Mouse (Mus musculus) MEL (cell line): ENCODE measurements around the gene Me3. TPM values are rescaled to one million over a fixed set of nuclear protein-coding genes. Genes with fewer than 3 reads are reported as not detected.

ENCODE experiments used
- DNase-seq: peaks from one replicate; pipeline ENCODE4 v3.0.0; 2011; ENCODE audit warnings: low read depth, low spot score
- H3K27ac ChIP-seq: 2 replicates; pipeline ENCODE4 v1.5.1; 2012; ENCODE audit warnings: low read depth, mild to moderate bottlenecking, control low read depth, low read length, moderate library complexity; ENCODE audit not compliant: control insufficient read depth
- H3K27me3 ChIP-seq, 2 experiments: fragments of 150-350 bp in 1 of 2; sonication (generic) in 1 of 2; 2 replicates each; pipeline ENCODE4 v1.6.1; 2012; ENCODE audit warnings: low read length in 2 of 2, mild to moderate bottlenecking in 2 of 2, improper control_type of control experiment in 1 of 2, moderate library complexity in 1 of 2; ENCODE audit not compliant: insufficient read depth in 2 of 2, control insufficient read depth in 1 of 2
- H3K36me3 ChIP-seq, 2 experiments: 2 replicates each; pipeline ENCODE4 v1.6.1; 2012 to 2014; ENCODE audit warnings: low read length in 2 of 2, improper control_type of control experiment in 1 of 2, inconsistent platforms in 1 of 2, mild to moderate bottlenecking in 1 of 2; ENCODE audit not compliant: insufficient read depth in 2 of 2, control insufficient read depth in 1 of 2
- H3K4me1 ChIP-seq, 2 experiments: fragments of 150-350 bp in 1 of 2; sonication (generic) in 1 of 2; 2 replicates each; pipeline ENCODE4 v1.6.1; 2012; ENCODE audit warnings: low read length in 2 of 2, improper control_type of control experiment in 1 of 2, mild to moderate bottlenecking in 1 of 2; ENCODE audit not compliant: insufficient read depth in 2 of 2, control insufficient read depth in 1 of 2
- H3K4me3 ChIP-seq, 2 experiments: fragments of 150-350 bp in 1 of 2; sonication (generic) in 1 of 2; 2 replicates each; pipeline ENCODE4 v1.5.1; 2012; ENCODE audit warnings: low read depth in 2 of 2, low read length in 2 of 2, mild to moderate bottlenecking in 2 of 2, moderate library complexity in 2 of 2, control low read depth in 1 of 2, improper control_type of control experiment in 1 of 2; ENCODE audit not compliant: control insufficient read depth in 1 of 2, insufficient read depth in 1 of 2
- H3K79me2 ChIP-seq: 2 replicates; pipeline ENCODE4 v1.6.1; 2012; ENCODE audit warnings: mild to moderate bottlenecking, low read length, moderate library complexity; ENCODE audit not compliant: control insufficient read depth, poor library complexity, insufficient read depth
- H3K9ac ChIP-seq: 2 replicates; pipeline ENCODE4 v1.6.1; 2012; ENCODE audit warnings: low read depth, mild to moderate bottlenecking, control low read depth, low read length, moderate library complexity; ENCODE audit not compliant: control insufficient read depth, poor library complexity, severe bottlenecking
- H3K9me3 ChIP-seq: fragments of 150-350 bp; sonication (generic); replicated peaks from 2 replicates; pipeline ENCODE4 v1.6.1; 2012; ENCODE audit warnings: mild to moderate bottlenecking, low read length, improper control_type of control experiment, moderate library complexity; ENCODE audit not compliant: insufficient read depth
- CHD2 ChIP-seq: IDR thresholded peaks from 2 replicates; pipeline ENCODE4 v1.6.1; 2011; ENCODE audit warnings: low read length, improper control_type of control experiment
- CTCF ChIP-seq, 3 experiments: IDR thresholded peaks in 2 of 3; conservative IDR thresholded peaks in 1 of 3; 2 replicates each; pipeline ENCODE4 v1.5.1; 2011 to 2012; ENCODE audit warnings: low read length in 3 of 3, low read depth in 2 of 3, mild to moderate bottlenecking in 2 of 3, improper control_type of control experiment in 1 of 3, inconsistent platforms in 1 of 3, mixed read lengths in 1 of 3, moderate library complexity in 1 of 3; ENCODE audit not compliant: control insufficient read depth in 1 of 3, insufficient read depth in 1 of 3, poor library complexity in 1 of 3, severe bottlenecking in 1 of 3
- E2F4 ChIP-seq: IDR thresholded peaks from 2 replicates; pipeline ENCODE4 v1.6.1; 2011; ENCODE audit warnings: low read depth, low read length, improper control_type of control experiment, borderline replicate concordance
- ETS1 ChIP-seq: IDR thresholded peaks from 2 replicates; pipeline ENCODE4 v1.6.1; 2012; ENCODE audit warnings: low read depth, mild to moderate bottlenecking, inconsistent platforms, low read length, improper control_type of control experiment, moderate library complexity
- GABPA ChIP-seq: IDR thresholded peaks from 2 replicates; pipeline ENCODE4 v1.6.1; 2012; ENCODE audit warnings: low read depth, mild to moderate bottlenecking, inconsistent platforms, low read length, improper control_type of control experiment, moderate library complexity
- GATA1 ChIP-seq: IDR thresholded peaks from 2 replicates; pipeline ENCODE4 v1.6.1; 2011; ENCODE audit warnings: low read depth, low read length, improper control_type of control experiment
- HCFC1 ChIP-seq: IDR thresholded peaks from 2 replicates; pipeline ENCODE4 v1.6.1; 2012; ENCODE audit warnings: low read depth, mild to moderate bottlenecking, inconsistent platforms, low read length, improper control_type of control experiment, moderate library complexity
- JUND ChIP-seq: IDR thresholded peaks from 2 replicates; pipeline ENCODE4 v1.6.1; 2011; ENCODE audit warnings: low read depth, mild to moderate bottlenecking, improper control_type of control experiment, low read length
- MAFK ChIP-seq: IDR thresholded peaks from 2 replicates; pipeline ENCODE4 v1.6.1; 2011; ENCODE audit warnings: low read depth, mild to moderate bottlenecking, low read length, improper control_type of control experiment, borderline replicate concordance
- MAX ChIP-seq: IDR thresholded peaks from 2 replicates; pipeline ENCODE4 v1.6.1; 2011; ENCODE audit warnings: low read length, improper control_type of control experiment
- MAZ ChIP-seq: IDR thresholded peaks from 2 replicates; pipeline ENCODE4 v1.6.1; 2012; ENCODE audit warnings: low read depth, mild to moderate bottlenecking, inconsistent platforms, low read length, improper control_type of control experiment
- MXI1 ChIP-seq: IDR thresholded peaks from 2 replicates; pipeline ENCODE4 v1.6.1; 2011; ENCODE audit warnings: mild to moderate bottlenecking, low read depth, low read length, improper control_type of control experiment
- MYB ChIP-seq: IDR thresholded peaks from 2 replicates; pipeline ENCODE4 v1.6.1; 2011; ENCODE audit warnings: mild to moderate bottlenecking, low read depth, low read length, improper control_type of control experiment
- MYC ChIP-seq: IDR thresholded peaks from 2 replicates; pipeline ENCODE4 v1.6.1; 2011; ENCODE audit warnings: low read depth, mild to moderate bottlenecking, low read length, improper control_type of control experiment, moderate library complexity
- NELFE ChIP-seq: IDR thresholded peaks from 2 replicates; pipeline ENCODE4 v1.6.1; 2011; ENCODE audit warnings: low read depth, low read length, improper control_type of control experiment
- NRF1 ChIP-seq: IDR thresholded peaks from 2 replicates; pipeline ENCODE4 v1.6.1; 2014; ENCODE audit warnings: low read depth, mild to moderate bottlenecking, inconsistent platforms, low read length, improper control_type of control experiment, moderate library complexity; ENCODE audit not compliant: poor library complexity, insufficient read depth, severe bottlenecking
- POLR2AphosphoS5 ChIP-seq: IDR thresholded peaks from 2 replicates; pipeline ENCODE4 v1.6.1; 2012; ENCODE audit warnings: low read depth, borderline replicate concordance, mild to moderate bottlenecking, inconsistent platforms, low read length, moderate library complexity, mixed read lengths
- RCOR1 ChIP-seq: IDR thresholded peaks from 2 replicates; pipeline ENCODE4 v1.6.1; 2012; ENCODE audit warnings: low read depth, mild to moderate bottlenecking, inconsistent platforms, low read length, improper control_type of control experiment
- SIN3A ChIP-seq: IDR thresholded peaks from 2 replicates; pipeline ENCODE4 v1.6.1; 2012; ENCODE audit warnings: low read length, improper control_type of control experiment, inconsistent platforms
- TAL1 ChIP-seq: IDR thresholded peaks from 2 replicates; pipeline ENCODE4 v1.6.1; 2012; ENCODE audit warnings: mild to moderate bottlenecking, inconsistent platforms, low read length, moderate library complexity, mixed read lengths
- TBP ChIP-seq: IDR thresholded peaks from 2 replicates; pipeline ENCODE4 v1.8.0; 2011; ENCODE audit warnings: low read depth, low read length, improper control_type of control experiment
- TCF12 ChIP-seq: IDR thresholded peaks from 2 replicates; pipeline ENCODE4 v1.6.1; 2014; ENCODE audit warnings: low read depth, mild to moderate bottlenecking, inconsistent platforms, low read length, improper control_type of control experiment, moderate library complexity
- USF1 ChIP-seq: IDR thresholded peaks from 2 replicates; pipeline ENCODE4 v1.6.1; 2014; ENCODE audit warnings: low read depth, mild to moderate bottlenecking, inconsistent platforms, low read length, improper control_type of control experiment, moderate library complexity
- USF2 ChIP-seq, 2 experiments: IDR thresholded peaks; 2 replicates each; pipeline ENCODE4 v1.6.1; 2011 to 2012; ENCODE audit warnings: improper control_type of control experiment in 2 of 2, low read length in 2 of 2, borderline replicate concordance in 1 of 2, inconsistent platforms in 1 of 2, low read depth in 1 of 2, mild to moderate bottlenecking in 1 of 2; ENCODE audit not compliant: insufficient read depth in 1 of 2
- ZC3H11A ChIP-seq: IDR thresholded peaks from 2 replicates; pipeline ENCODE4 v1.6.1; 2012; ENCODE audit warnings: low read depth, mild to moderate bottlenecking, inconsistent platforms, low read length, improper control_type of control experiment
- ZMIZ1 ChIP-seq: IDR thresholded peaks from 2 replicates; pipeline ENCODE4 v1.6.1; 2012; ENCODE audit warnings: low read depth, mild to moderate bottlenecking, inconsistent platforms, low read length, improper control_type of control experiment, moderate library complexity
- ZNF384 ChIP-seq: IDR thresholded peaks from 2 replicates; pipeline ENCODE4 v1.6.1; 2012; ENCODE audit warnings: low read depth, mild to moderate bottlenecking, inconsistent platforms, low read length, improper control_type of control experiment
- polyA plus RNA-seq, 2 experiments: library from polyadenylated mRNA; stranded (reverse) in 1 of 2; unstranded in 1 of 2; fragments of >175 nt in 1 of 2; fragments of >200 nt in 1 of 2; gene quantifications; 2 replicates each; pipeline versions ENCODE4 v1.2.1 to v1.2.4; 2012; ENCODE audit warnings: low replicate concordance in 2 of 2, low read depth in 1 of 2; ENCODE audit not compliant: insufficient read length in 2 of 2, insufficient read depth in 1 of 2, missing spikeins in 1 of 2
- total RNA-seq: library from RNA; depleted of rRNA; stranded (reverse); fragments of 300-350 nt; gene quantifications from 2 replicates; pipeline ENCODE4 v1.2.3, GENCODE M21; 2012

Gene Me3
- total and polyA plus RNA-seq, 3 experiments: 0.35 TPM; not detected in 2

GRCm38 (mm10) chr7:89769106-89769896 is 137.1 kb downstream of the Me3 start:
- Histone ChIP-seq H3K27ac (no peak overlapping the region), H3K36me3 (no peaks in the 10 kb centered on the region), H3K9ac (no peak overlapping the region), H3K79me2 (no peaks in the 10 kb centered on the region), H3K27me3 (no peaks in the 10 kb centered on the region), H3K9me3 (no peaks in the 10 kb centered on the region), H3K4me3 (no peak overlapping the region), H3K4me1 (no peaks in the 10 kb centered on the region)
- TF ChIP-seq NRF1 (no peak), POLR2AphosphoS5 (no peak), SIN3A (no peak), ZC3H11A (no peak), USF2 (IDR thresholded peaks at IDR 0.05; ENCODE audit: borderline replicate concordance in 1 of 2, insufficient read depth in 1 of 2, low read depth in 1 of 2, low read length in 2 of 2) (no peak), ZMIZ1 (no peak), ZNF384 (no peak), JUND (no peak), CTCF (IDR thresholded peaks at IDR 0.05 in 2 of 3, conservative IDR thresholded peaks at IDR 0.05 in 1 of 3; ENCODE audit: control insufficient read depth in 1 of 3, insufficient read depth in 1 of 3, low read depth in 2 of 3, low read length in 3 of 3, poor library complexity in 1 of 3, severe bottlenecking in 1 of 3) (no peak)
- no peak for DNase-seq

- Histone ChIP-seq H3K9ac (no peak overlapping the region), H3K4me1 (no peaks in the 10 kb centered on the region), H3K36me3 (no peaks in the 10 kb centered on the region), H3K27me3 (no peaks in the 10 kb centered on the region), H3K79me2 (no peaks in the 10 kb centered on the region), H3K4me3 (no peak overlapping the region), H3K27ac (no peak overlapping the region), H3K9me3 (no peaks in the 10 kb centered on the region)
- TF ChIP-seq TCF12: no peak
- TF ChIP-seq MYB: no peak
- TF ChIP-seq TAL1: no peak
- TF ChIP-seq MYC: no peak
- TF ChIP-seq MXI1: no peak
- no peak for TF ChIP-seq MAZ
- no peak for TF ChIP-seq RCOR1
- no peak for TF ChIP-seq GABPA
- no peak for TF ChIP-seq TBP
- no peak for TF ChIP-seq USF1
- TF ChIP-seq ZC3H11A: no peak
- TF ChIP-seq GATA1: no peak
- TF ChIP-seq HCFC1: no peak
- no peak for TF ChIP-seq POLR2AphosphoS5
- TF ChIP-seq MAFK: no peak
- no peak for TF ChIP-seq NELFE
- no peak for TF ChIP-seq E2F4
- no peak for TF ChIP-seq ETS1
- TF ChIP-seq MAX: no peak
- no peak for TF ChIP-seq CHD2
- no peak for DNase-seq
Measured at GRCm38 (mm10) chr7:89770021-89770420, 137.8 kb downstream of the Me3 start.
